Mouse (Mus musculus) mouse trophoblast stem cell (cell line): ENCODE results near the gene Fh1.

Experiments
- in situ Hi-C, 2 experiments: fragments of 300-500 bp; cut with MseI, MboI; formaldehyde crosslinking; loops; 2 replicates in 1 of 2; 3 replicates in 1 of 2; pipeline ENCODE4 v1.15.1; 2025

The Fh1 gene

DNA sequence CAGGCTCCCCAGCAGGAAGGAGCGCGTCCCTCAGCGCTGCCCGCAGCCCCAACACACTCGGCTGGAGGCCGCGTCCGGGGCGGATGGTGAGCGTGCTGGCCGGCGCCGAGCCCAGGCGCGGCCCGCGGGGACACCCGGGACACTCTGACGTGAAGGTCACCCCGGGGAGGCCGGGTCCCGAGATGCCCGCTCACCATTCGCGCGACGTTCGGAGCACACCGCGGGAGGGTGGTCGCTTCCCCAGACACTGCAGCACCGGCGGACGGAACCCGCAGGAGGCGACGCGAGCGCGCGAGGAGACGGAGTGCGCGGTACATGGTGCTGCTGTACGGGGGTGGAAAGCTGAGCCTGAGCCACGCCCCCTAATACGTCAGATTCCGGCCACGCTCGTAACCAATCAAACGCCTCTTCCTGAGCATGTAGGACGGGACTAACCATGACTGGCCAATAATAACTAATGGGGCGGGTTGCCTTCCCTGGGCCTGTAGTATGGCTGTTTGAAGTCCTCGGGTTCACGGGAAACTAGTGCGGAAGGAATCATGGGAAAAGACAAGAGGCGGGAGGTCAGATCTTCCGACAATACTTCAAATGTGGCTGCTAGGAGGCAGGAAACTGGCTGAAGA lies at the start of gene Fh1:
Fh1 (minus strand) TSS at position 379 of the 623 bp plus-strand sequence.
- in situ Hi-C loops = no loop called here

DNA sequence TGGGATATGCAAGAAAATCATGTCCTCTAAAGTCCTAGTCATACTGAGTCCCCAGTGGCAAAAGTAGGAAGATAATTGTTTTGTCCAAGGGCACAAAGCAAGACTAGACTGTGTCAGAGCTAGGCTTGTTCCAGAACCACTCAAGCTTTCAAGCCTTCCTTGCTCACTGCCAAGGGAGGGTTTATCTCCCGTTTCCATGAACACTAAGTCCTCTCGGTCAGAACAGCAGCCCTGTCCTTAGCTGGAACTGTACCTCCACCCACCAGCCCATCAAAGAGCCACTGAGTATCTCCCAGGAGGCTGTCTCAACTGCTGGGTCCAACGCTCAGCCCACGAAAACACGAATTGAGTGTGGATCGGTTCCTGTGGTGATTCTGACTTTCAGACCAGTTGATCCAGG lies 49.7 kb upstream of the Fh1 start:
- in situ Hi-C loops = no loop called here

DNA sequence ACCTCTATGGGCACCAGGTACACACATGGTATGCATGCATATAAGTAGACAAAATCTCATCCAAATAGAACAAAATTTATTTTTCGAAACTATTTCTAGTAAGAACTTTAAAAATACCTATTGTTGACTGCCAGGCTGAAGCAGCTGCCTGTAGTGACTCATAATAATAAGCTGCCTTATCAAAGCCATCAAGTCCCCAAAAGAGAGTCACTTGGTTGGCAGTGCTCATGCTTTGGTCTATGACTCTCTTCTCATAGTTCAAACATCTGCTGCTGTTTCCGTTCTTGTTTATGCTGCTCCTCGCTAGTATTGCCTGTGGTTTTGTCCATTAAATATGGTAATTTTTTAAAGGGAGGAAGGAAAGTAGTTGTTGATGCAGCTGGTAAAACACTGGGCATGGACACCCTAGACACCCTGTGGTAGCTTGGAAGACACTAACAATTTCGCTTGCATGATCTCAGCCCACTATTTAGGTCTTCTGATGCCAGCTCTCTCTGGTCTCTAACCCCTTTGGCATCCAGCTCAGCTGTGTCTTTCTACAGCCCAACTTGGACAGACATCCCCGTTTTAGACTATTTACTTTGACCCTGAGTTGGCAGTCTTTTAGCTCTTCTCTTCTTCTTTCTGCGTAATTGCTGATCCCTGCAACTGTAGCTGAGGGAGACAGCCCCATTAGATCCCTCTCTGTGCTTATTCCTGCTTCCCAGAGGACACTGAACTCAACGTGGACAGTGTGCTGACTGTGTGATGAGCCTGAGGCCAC lies 48.3 kb upstream of the Fh1 start:
- in situ Hi-C loops = no loop called here

DNA sequence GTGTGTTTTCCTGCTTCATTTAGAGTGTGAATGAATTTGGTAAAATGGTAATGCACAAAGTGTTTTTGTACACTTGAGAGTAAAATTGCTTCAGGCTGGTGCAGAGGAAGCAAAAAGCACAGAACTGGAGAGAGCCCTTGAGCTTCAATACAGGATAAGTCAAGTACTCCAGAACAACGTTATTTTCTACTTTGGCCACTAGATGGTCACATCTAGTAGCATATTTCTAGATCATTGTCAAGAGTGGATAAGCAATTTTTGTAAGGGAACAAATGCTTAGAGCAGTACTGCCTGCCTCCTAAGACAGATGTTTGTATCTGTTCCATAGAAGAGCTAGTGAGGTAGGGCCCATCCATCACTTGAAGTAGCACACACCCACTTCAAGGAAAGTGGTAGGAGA lies 46.2 kb upstream of the Fh1 start:
- in situ Hi-C loops = no loop called here

DNA sequence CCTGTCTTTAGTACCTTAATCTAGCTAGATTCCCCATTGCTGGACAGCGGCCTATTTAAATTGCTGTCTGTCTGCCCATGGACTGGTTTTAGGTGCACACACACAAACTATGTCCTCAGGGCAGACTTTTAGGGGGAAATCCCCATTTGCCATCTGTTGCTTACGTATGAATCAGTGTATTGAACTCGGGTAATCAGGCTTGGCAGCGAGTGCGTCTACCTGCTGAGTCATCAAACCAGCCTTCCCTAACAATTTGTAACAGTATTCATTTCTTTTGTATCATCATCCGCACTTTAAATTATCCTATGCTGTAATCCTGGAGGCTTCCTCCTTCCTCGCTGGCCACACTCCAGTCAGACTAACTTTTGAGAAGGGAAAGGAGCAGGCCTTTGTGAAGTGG lies 44.6 kb upstream of the Fh1 start:
- in situ Hi-C loops = no loop called here

DNA sequence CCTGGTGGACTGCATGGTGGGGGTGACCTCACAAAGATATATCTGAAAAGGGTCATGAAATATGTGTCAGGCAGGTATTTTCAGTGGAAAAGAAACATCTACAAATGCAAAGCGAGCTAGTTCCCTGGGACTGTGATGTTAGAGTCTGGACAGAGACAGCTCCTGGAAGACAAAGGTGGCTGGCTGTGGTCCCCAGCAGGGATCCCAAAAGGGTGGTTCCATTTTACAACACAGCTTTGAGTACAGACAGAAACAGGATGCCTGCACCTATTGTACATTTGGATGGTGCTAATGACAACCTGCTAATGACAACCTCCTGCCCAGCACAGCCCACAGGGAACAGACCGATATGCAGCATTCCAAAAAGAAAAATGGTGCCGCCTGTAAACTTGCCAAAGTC lies 44.0 kb upstream of the Fh1 start:
- in situ Hi-C loops = no loop called here

DNA sequence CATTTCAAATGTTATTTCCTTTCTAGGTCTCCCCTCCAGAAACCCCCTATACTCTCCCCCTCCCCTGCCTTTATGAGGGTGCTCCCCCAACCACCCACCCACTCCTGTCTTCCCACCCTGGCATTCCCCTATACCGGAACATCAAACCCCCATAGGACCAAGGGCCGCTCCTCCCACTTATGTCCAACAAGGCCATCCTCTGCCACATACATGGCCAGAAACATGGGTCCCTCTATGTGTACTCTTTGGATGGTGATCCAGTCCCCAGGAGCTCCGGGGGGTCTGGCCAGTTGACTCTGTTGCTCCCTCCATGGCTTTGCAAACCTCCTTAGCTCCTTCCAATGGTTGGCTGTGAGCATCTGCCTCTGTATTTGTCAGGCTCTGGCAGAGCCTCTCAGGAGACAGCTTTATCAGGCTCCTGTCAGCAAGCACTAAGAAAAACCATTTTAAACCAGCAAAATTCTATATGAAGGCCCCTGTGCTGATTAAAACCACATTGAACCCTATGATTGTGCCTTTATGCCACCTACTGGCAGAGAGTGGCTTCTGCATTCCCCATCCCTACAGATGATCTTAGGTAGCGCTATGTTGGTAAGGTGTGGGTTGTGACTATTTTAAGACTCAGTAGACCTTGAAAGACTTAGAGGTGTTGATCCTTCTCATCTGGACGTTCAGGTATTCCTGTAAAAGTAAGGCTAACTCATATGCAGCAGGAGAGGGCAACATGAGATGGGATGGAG lies 43.4 kb upstream of the Fh1 start:
- in situ Hi-C loops = no loop called here

DNA sequence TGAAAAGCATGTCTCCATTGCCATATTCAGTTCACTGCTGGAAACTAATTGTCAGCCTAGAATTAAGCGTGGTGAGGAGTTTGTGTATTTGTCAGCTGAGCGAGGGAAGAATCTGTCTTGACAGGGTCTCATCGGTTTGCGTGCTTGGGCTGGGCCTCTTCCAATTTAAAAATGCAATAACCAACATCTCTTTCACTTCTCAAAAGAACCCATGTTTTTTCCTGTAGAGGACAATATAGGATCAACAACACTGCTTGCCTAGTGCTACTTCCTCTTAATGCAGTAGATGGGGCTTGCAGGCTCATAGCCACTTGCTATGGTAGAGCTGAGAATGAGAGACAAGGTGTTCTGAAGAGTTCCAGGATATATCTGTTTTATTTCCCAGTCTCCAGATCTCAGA lies 34.5 kb upstream of the Fh1 start:
- in situ Hi-C loops = no loop called here

DNA sequence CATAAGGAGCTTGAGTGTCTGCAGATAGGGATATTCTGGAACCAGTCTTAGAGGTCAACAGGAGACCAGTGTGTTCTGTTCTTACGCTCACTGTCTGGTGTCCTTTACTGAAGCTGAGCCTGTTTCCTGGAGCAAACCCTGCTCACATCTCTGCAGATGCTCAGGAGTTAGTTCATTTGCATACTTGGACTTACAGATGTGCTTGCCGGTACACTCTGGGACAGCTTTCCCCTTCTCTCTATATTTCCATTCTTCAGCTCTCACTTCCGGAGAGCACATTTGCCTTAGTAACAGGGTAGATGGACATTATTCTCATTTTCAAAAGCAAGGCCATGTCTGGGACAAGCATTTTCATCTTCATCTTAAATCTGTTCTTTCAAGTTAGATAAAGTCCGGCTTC lies 23.2 kb upstream of the Fh1 start:
- in situ Hi-C loops = no loop called here

DNA sequence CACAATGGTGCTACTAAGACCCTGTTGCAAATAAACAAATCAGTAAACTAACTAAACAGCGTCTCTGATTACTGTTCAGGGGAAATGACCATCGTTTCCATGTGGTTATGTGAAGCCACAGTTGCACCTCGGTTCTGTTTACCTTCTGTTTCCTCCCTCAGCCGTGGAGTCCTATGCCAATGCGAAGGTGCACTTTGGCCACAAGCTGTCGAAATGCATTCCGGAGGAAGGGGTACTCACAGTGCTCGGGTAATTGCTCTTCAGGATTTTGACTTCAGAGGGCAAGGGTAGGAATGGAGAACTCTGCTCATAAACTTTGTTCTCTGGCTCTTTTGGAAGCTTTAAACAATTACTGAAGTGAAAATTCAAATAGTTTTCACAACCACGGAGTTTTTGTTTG lies 21.5 kb upstream of the Fh1 start:
- in situ Hi-C loops = no loop called here

DNA sequence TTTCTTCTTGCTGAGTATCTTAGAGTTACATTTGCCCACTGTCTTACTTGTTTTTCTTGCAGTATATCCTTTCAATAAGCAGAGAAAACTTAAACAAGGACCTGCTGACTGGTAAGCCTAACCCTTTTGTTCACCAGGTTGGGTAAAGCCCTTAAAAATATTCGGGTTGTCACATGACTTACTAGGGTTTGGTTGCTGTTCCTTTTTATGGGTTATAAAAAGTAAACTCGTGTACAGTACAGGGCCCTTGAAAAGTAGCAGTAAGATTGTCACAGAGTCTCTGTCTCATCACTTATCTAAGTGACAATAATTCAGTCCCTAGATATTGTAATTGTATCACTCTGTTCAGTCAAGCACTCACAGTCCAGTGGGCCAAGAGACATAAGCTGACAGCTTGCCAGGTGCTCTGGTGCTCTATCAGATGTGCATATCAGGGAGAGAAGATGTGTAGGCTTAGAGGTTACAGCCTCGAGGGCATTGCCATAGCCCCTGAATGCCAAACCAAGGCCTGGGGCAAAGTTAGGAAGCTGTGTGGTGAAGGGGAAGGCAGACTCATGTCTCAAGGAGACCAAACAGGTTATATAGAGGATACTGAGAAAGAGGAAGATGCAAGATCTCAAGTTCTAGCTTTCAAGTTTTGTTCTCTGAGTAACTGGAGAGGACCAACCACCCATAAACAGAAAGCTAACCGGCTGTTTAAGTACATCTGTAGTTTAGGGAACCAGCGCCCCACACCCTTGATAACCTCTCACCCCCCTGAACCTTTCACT lies 18.2 kb upstream of the Fh1 start:
- in situ Hi-C loops = no loop called here

DNA sequence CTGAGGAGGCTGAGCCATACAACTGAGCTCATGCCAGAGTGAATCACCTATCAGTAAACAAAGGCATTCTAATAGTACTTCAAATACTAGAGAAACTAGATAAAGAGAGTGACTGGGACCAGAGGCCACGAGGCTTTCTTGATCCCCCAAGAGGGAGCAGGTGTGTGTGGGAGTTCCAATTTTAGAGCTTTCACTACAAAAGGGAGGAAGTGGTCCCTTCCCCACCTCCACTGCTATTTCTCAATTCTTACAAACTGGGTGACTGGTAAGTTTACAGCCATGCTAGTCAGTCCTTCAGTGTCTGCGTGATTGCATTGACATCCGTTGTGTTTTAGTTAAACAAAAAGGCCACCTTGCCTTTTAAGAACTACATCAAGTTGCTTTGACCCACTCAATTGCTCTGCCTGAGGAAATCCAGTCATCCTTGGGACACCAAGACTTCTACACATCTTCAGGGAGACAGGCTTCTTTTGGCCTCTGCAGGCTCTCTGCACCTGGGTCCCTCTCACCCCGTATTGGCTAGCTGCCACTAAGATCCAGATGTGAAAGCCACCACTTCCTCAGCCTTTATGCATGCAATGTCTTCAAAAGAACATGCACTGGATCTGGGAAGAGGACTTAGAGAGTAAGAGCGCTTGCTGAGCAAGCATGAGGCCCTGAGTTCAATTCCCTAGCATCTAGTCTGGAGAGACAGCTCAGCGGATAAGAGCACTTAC lies 15.2 kb upstream of the Fh1 start:
- in situ Hi-C loops = no loop called here

DNA sequence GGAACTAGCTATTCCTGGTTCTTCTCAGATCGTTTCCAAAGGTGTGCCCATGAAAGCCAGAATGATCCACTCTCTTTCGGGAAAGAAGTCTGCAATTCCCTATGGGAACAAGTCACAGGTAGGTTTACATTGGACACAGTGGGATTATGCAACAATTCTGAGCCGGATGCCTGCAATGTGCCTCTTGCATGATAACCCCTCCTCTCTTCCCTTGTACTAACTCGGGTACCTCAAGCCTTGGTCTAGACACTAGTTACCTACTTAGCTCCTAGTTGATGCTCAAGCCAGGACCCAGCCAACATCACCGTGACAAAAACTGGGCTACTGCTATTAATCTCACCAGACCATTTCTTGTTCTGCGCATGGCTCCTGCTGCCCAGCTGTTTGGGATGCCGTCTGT lies 13.6 kb upstream of the Fh1 start:
- in situ Hi-C loops = no loop called here

DNA sequence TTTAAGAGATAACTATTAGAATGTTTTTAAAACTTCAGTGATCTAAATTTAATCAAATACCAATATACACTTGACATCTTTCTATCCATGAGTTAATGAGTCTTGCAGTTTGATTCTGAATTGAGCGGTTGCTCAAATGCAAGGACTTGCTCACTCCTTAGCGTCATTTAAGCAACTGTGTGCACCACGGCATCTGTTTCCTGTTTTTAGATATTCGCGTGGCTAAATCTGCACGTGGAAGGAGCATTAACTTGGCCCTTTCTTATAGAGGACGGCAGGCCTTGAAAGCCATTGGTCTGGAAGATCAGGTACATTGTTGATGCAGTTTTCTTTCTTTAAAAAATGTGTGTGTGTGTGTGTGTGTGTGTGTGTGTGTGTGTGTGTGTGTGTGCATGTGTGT lies 12.2 kb upstream of the Fh1 start:
- in situ Hi-C loops = no loop called here

DNA sequence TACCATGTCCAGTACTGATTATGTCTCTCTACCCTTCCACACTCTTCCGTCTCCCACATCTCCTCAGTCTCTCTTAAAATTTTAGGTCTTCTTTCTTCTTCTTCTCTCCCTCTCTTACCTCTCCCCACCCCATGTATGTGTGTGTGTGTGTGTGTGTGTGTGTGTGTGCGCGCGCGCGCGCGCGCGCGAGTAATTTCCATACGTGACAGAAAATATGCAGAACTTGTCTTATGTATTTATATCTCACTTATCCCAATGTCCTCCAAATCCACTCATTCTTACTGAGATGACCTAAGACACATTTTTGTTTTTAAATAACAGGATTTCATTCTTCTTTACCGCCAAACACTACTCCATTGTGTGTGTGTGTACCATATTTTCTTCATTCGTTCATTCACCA lies 7.0 kb upstream of the Fh1 start:
- in situ Hi-C loops = no loop called here

DNA sequence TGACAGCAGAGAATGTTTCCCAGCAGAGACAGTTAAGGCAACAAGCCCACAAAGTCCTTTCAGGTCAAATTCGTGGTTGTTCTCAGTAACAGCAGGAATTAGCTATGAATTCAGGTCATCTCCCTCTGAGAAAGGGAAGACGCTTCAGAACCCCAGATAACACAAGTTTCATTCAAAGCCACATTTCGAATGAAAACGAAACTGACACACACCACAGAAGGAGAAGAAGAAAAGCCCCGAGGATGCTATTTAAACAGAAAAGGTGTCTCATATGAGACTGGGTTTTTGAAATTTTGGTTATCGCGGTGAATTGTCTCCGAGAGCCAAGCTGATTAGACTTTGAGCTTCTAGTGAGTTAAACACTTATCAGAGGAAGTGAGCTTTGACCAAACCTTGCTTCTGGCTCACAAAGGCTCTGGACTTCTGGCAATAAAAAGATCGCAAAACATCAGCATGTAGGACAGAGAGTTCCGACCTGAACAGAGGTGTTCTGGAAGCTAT lies 6.3 kb upstream of the Fh1 start:
- in situ Hi-C loops = no loop called here

DNA sequence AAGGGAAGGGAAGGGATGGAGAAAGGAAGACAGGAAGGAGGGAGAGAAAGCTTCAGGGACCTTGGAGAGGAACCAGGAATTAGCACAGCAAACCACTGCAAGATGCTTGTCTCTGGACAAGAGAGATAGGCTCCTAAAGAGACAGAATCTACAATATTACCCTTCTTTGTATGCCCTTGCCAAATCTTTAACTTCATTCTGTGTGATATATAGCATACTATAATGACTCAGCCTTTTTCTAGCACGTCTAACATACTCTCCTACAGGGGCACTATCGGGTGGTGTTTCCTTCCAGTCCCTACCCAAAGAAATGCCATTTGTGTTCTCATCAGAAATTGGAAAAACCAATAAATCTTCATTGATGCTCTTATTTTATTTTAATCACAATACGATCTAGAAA lies 5.6 kb upstream of the Fh1 start:
- in situ Hi-C loops = no loop called here

DNA sequence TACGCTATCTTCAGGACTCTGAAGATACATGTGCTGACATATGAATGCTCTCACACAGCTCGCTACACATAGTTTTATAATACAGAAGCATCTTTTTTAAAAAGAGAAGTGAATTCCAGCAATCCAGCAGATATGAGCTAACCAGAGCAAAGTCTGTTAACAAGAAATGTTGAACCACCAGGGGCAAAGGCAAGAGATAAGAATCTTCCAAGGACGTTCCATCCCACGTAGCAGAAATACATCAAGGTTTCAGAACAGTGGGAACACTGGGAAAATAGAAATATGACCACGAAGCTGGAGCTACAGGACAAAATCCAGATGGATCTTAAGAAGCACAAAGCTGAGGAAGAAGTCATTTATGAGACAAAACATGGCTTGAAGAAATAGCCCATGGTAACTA lies 4.9 kb upstream of the Fh1 start:
- in situ Hi-C loops = no loop called here

DNA sequence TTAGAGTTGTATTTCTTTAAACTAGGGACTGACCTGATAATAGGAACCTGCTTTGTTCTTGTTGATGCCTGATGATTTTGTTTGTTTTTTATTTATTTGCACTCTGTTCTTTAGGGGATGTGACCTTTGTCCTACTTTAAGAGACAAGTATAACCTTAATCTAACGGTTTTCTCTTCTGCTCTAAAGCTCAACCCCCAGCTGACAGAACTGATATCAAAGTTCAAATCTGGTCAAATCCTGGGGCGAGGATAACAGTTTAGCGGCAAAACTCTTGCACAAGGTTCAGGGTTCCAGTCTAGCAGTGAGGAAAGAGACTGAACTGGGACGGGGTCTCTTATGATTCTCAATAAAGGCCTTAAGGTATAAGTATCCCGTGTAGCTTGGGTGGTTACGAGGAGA lies 3.8 kb upstream of the Fh1 start:
- in situ Hi-C loops = no loop called here

DNA sequence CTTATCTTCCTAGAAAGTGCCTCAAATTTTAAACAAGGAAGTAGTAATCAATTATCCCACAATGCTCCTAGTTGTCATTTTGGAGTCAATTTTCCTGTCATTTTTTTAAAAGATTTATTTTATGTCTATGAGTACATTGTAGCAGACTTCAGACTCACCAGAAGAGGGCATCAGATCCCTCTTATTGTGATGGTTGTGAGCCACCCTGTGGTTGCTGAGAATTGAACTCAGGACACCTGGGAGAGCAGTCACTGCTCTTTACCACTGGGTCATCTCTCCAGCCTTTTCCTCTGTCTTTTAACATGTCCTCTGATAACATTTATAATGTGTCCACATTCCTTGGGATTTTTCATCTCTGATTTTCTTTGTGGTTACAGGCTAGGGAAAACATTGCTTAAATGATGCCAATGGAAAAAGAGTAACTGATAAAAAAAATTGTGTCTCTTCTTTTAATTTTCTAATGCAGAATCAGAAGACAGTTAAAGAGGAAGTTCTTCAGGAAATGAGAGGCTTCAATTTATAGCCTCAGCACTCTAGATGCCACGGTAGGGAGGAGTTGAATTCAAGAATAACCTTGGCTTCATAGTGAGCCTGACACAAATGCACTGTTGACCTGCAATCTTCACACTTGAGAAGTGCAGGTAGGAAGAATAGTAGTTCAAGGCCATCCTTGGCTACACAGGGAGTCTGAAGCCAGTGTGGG lies 706 bp upstream of the Fh1 start:
- in situ Hi-C loops = no loop called here

DNA sequence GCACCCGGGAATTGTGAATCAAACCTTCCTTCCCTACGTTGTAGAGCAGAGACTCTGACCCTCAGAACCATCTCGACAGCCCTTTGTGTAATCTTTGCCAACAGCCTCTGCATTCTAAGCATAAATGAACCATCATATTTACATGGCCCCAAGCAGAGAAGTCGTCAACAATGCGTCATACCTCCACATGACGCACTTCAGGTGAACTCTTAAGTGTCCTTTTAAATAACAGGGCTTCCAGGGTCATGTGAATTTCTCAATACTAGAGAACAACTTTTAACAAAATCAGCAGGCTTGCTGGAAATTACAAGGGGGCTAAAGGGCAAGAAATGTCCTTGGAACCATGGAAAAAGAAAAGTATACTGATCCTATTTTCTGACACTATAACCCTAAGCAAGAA lies 1.8 kb downstream of the Fh1 start:
- in situ Hi-C loops = no loop called here
